Mouse (Mus musculus) liver, adult 2 months (tissue): ENCODE measurements around the gene Lpp.

ENCODE experiments used
- CTCF ChIP-seq: fragments of 200-500 bp; IDR thresholded peaks from 2 replicates; pipeline ENCODE4 v1.5.1; 2011; ENCODE audit warnings: low read depth, low read length, control low read depth
- POLR2A ChIP-seq: fragments of 200-500 bp; IDR thresholded peaks from 2 replicates; pipeline ENCODE4 v1.6.1; 2011; ENCODE audit warnings: low read length, control low read depth; ENCODE audit not compliant: insufficient read depth; ENCODE audit errors: extremely low read depth

GRCm38 (mm10) chr16:24428055-24428454, 34.7 kb downstream of the Lpp start:
- TF ChIP-seq POLR2A (no peak), CTCF (no peak)
